Mouse (Mus musculus): ENCODE data around the gene Usp24.
A peak's percentile ranks its signal among the peaks of the same experiment; 100 is the strongest.

The Usp24 gene

GRCm38 (mm10) chr4:106428616-106429015 lies 112.6 kb downstream of the Usp24 start:
- no peak for DNase-seq (ENCODE audit: low spot score)

GRCm38 (mm10) chr4:106429106-106429505 lies 113.1 kb downstream of the Usp24 start:
- no peak for DNase-seq (ENCODE audit: low spot score)

GRCm38 (mm10) chr4:106430431-106430830 lies 114.4 kb downstream of the Usp24 start:
- no peak for DNase-seq (ENCODE audit: low spot score)

GRCm38 (mm10) chr4:106435426-106435825 lies 119.4 kb downstream of the Usp24 start:
- DNase-seq (ENCODE audit: low spot score), result no peak

GRCm38 (mm10) chr4:106436475-106436874 lies 120.5 kb downstream of the Usp24 start:
- peak; percentile 14 for DNase-seq (ENCODE audit: low spot score)

GRCm38 (mm10) chr4:106437207-106437606 lies 121.2 kb downstream of the Usp24 start:
- DNase-seq (ENCODE audit: low spot score), result no peak

- DNase-seq (ENCODE audit: low spot score), result no peak
These were observed 122.8 kb downstream of the Usp24 start for GRCm38 (mm10) chr4:106438763-106439162.

- no peak for DNase-seq (ENCODE audit: low spot score)
These were observed 127.2 kb downstream of the Usp24 start for GRCm38 (mm10) chr4:106443182-106443581.

GRCm38 (mm10) chr4:106449306-106449705 lies 133.3 kb downstream of the Usp24 start:
- DNase-seq (ENCODE audit: low spot score), result no peak

- DNase-seq (ENCODE audit: low spot score), result no peak
These were observed 136.4 kb downstream of the Usp24 start for GRCm38 (mm10) chr4:106452401-106452800.

GRCm38 (mm10) chr4:106453108-106453507 lies 137.1 kb downstream of the Usp24 start:
- no peak for DNase-seq (ENCODE audit: low spot score)

- DNase-seq (ENCODE audit: low spot score), result no peak
These were observed 137.5 kb downstream of the Usp24 start for GRCm38 (mm10) chr4:106453516-106453915.

GRCm38 (mm10) chr4:106454541-106454940 lies 138.5 kb downstream of the Usp24 start:
- DNase-seq (ENCODE audit: low spot score), result no peak

- no peak for DNase-seq (ENCODE audit: low spot score)
These were observed 146.0 kb downstream of the Usp24 start for GRCm38 (mm10) chr4:106462016-106462415.

- DNase-seq (ENCODE audit: low spot score), result no peak
These were observed 146.5 kb downstream of the Usp24 start for GRCm38 (mm10) chr4:106462524-106462923.

GRCm38 (mm10) chr4:106463174-106463801 lies 147.3 kb downstream of the Usp24 start:
- DNase-seq (ENCODE audit: low spot score), result no peak

- DNase-seq (ENCODE audit: low spot score), result no peak
These were observed 151.6 kb downstream of the Usp24 start for GRCm38 (mm10) chr4:106467420-106468110.

- DNase-seq (ENCODE audit: low spot score), result no peak
These were observed 154.9 kb downstream of the Usp24 start for GRCm38 (mm10) chr4:106470921-106471320.

GRCm38 (mm10) chr4:106472335-106472734 lies 156.3 kb downstream of the Usp24 start:
- peak; percentile 42 for DNase-seq (ENCODE audit: low spot score)

- DNase-seq (ENCODE audit: low spot score), result peak; percentile 24
These were observed 158.2 kb downstream of the Usp24 start for GRCm38 (mm10) chr4:106474241-106474640.

- DNase-seq (ENCODE audit: low spot score), result no peak
These were observed 164.5 kb downstream of the Usp24 start for GRCm38 (mm10) chr4:106480545-106480944.

- DNase-seq (ENCODE audit: low spot score), result no peak
These were observed 167.3 kb downstream of the Usp24 start for GRCm38 (mm10) chr4:106483215-106483727.

- no peak for DNase-seq (ENCODE audit: low spot score)
These were observed 167.8 kb downstream of the Usp24 start for GRCm38 (mm10) chr4:106483831-106484230.

- DNase-seq (ENCODE audit: low spot score), result no peak
These were observed 174.6 kb downstream of the Usp24 start for GRCm38 (mm10) chr4:106490620-106491019.
